Mouse (Mus musculus): ENCODE measurements around the gene Tceal1.

DNA sequence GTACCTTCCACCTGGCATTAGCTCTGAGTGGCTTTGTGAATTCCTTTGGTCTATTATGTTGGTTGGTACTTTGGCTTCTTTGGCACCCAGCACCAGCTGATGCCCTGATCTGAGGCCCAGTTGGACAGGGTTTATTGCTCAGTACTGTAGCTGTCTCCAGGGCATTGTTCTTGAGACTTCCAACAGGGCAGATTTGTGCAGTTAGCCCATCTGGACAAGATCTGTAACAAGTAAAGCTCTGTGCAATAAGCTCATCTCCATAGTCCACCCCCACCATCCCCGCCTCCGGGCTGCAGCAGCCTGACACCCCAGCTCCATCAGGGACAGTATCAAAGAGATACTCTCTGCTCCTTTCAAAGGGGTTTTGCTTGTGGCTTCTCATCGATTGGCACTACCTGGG lies 47.7 kb downstream of the Tceal1 start:
- no peak for TF ChIP-seq CTCF (IDR thresholded peaks at IDR 0.05; ENCODE audit: low read depth)
- no peak for TF ChIP-seq EP300 (IDR thresholded peaks at IDR 0.05; ENCODE audit: low read depth)

Data from heart, postnatal 0 days (tissue).